Mouse (Mus musculus): ENCODE measurements at regions not wholly inside any gene's neighbourhood (a gene's known extent, or its start where the extent isn't known, plus 50 kb on each side); places are given as distances from the start of the nearest gene placed in this dataset.
A peak's percentile ranks its signal among the peaks of the same experiment; 100 is the strongest.

DNA sequence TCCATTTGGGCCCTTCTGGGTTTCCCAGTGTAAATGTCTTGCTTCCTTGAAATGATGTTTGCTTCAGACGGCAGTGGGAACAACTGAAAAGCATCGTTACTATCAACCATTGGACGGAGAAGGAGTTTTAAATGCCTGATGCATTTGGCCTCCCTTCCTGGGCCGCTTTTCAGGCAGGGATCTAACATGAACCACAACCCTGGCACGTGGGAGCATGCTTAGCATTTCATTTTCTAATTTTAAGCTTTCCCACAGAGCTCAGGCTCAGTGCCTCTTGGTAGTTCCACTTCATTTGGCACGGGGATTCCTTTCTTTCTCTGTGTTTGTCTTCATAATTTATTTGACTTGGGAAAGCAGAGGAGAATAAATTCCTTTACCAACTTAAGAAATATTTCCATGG, 406.6 kb upstream of the Nbea start:
- Histone ChIP-seq H3K4me1 (no peaks in the 10 kb centered on the region), H3K27me3 (ENCODE audit: insufficient read depth, poor library complexity, severe bottlenecking) (no peaks in the 10 kb centered on the region), H3K36me3 (no peaks in the 10 kb centered on the region), H3K4me3 (no peak overlapping the region), H3K9me3 (no peaks in the 10 kb centered on the region), H3K27ac (no peak overlapping the region)
- WGBS, result 81% methylated on average over 6 of the region's 6 CpGs
- no peak for DNase-seq (ENCODE audit: low spot score)

DNA sequence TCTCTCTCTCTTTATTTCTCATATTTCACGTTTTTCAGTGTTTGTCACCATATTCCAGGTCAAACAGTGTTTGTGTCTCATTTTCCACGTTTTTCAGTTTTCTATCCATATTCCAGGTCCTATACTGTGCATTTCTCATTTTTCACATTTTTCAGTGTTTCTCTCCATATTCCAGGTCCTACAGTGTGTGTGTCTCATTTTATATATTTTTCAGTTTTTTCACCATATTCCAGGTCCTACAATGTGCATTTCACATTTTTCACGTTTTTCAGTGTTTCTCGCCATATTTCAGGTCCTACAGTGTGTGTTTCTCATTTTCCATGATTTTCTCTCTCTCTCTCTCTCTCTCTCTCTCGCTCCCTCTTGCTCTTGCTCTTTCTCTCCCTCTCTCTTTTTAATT, 391.9 kb upstream of the Nbea start:
- Histone ChIP-seq H3K36me3 (no peaks in the 10 kb centered on the region), H3K27ac (no peak overlapping the region), H3K4me1 (no peaks in the 10 kb centered on the region), H3K4me3 (no peak overlapping the region), H3K9me3 (no peaks in the 10 kb centered on the region), H3K27me3 (ENCODE audit: insufficient read depth, poor library complexity, severe bottlenecking) (no peaks in the 10 kb centered on the region)
- WGBS, result 53% methylated on average over 5 of the region's 5 CpGs
- DNase-seq (ENCODE audit: low spot score), result peak; percentile 84

DNA sequence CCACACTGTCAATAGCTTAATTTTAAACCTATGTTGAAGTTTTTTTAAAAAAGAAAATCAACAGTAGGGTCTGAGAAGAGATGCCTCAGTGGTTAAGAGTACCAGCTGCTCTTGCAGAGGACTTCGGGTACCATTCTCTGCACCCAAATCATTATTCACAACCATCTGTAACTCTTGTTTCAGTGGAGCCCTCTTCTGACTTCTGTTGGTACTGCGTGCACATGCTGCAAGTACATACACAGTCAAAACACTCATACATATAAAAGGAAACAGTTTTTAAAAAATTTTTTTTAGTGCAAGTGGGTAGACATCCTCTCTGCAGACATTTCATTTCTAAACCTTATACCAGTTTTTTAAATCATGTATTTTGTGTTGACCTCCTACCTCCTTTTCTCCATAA, 352.7 kb upstream of the Nbea start:
- H3K27me3 ChIP-seq (ENCODE audit: insufficient read depth, poor library complexity, severe bottlenecking), result no peaks in the 10 kb centered on the region
- WGBS, result 85% methylated on average over 2 of the region's 2 CpGs
- DNase-seq (ENCODE audit: low spot score), result no peak
- H3K36me3 ChIP-seq, result no peaks in the 10 kb centered on the region
- H3K27ac ChIP-seq, result no peak overlapping the region
- no peak overlapping the region for H3K4me3 ChIP-seq
- H3K4me1 ChIP-seq, result no peaks in the 10 kb centered on the region
- no peaks in the 10 kb centered on the region for H3K9me3 ChIP-seq

DNA sequence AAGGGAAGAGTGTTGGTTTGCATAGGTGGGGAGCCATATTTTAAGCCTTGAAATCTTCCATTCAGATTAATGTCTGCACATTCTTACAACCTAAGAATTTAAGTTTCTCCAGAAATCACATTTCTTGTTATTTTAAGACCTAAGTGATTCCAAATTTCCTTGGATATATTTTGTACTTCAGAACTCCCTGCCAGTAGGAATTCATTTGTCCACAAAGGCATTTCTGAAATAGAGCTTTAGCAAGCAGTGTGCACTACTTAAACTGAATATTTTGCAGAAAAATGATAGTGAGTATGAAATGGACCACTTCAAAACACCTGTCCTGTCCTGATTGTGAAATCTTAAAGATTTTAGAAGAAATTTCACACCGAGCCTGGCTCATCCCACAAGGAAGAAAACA, 320.9 kb upstream of the Nbea start:
- no peak for DNase-seq (ENCODE audit: low spot score)
- WGBS, result 83% methylated on average over 1 of the region's 1 CpGs

DNA sequence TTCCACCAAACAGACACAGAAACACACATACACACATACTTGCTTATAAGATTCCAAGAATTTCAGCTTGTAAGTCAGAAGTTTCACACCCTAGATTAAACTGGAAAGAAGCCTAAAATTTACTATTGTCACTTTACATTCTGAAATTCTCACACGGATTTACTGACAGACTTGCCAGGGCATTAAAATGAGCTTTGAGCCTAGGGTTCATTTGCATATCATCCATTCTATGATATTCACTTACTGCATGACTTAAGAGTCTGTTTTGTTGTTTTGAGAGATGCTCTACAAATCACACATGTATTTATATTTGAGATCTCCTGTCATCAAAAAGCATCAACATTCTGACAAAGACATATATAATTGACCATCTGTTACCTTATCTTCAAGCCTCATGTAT, 315.8 kb upstream of the Nbea start:
- H3K4me1 ChIP-seq, result no peaks in the 10 kb centered on the region
- no peaks in the 10 kb centered on the region for H3K9me3 ChIP-seq
- H3K27me3 ChIP-seq (ENCODE audit: insufficient read depth, poor library complexity, severe bottlenecking), result no peaks in the 10 kb centered on the region
- WGBS, result 66% methylated on average over 1 of the region's 1 CpGs
- no peak overlapping the region for H3K4me3 ChIP-seq
- no peaks in the 10 kb centered on the region for H3K36me3 ChIP-seq
- DNase-seq (ENCODE audit: low spot score), result no peak
- no peak overlapping the region for H3K27ac ChIP-seq

More for the DNA sequence above, 320.9 kb upstream of the Nbea start:
- no peaks in the 10 kb centered on the region for H3K9me3 ChIP-seq
- no peaks in the 10 kb centered on the region for H3K36me3 ChIP-seq
- H3K27ac ChIP-seq, result no peak overlapping the region
- H3K4me3 ChIP-seq, result no peak overlapping the region
- no peaks in the 10 kb centered on the region for H3K27me3 ChIP-seq (ENCODE audit: insufficient read depth, poor library complexity, severe bottlenecking)
- no peaks in the 10 kb centered on the region for H3K4me1 ChIP-seq

DNA sequence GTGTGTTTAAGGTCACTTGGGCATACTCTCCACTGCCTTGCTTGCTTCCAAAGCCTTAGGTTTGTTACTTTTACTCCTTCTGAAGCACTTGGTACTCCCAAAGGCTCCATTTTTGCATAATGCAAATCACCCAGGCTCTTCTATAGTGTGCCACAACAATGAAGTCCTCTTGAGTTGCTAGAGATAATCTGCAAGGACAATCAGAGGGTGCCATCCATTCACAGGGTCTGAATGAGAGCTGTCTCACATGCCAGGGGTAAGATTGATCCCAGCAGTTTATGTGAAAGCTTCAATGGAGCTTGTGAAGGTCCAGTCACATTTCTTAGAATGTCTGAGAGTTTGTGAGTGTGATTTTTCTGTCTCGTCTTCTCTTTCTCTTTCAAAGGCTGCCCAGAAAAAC, 310.4 kb upstream of the Nbea start:
- H3K9me3 ChIP-seq, result no peaks in the 10 kb centered on the region
- no peaks in the 10 kb centered on the region for H3K36me3 ChIP-seq
- no peaks in the 10 kb centered on the region for H3K27me3 ChIP-seq (ENCODE audit: insufficient read depth, poor library complexity, severe bottlenecking)
- H3K4me1 ChIP-seq, result peaks cover 4% of the 10 kb centered on the region; the same call in 1 of the 2 replicates
- 57% methylated on average over 1 of the region's 1 CpGs for WGBS
- H3K4me3 ChIP-seq, result no peak overlapping the region
- no peak overlapping the region for H3K27ac ChIP-seq
- DNase-seq (ENCODE audit: low spot score), result no peak

DNA sequence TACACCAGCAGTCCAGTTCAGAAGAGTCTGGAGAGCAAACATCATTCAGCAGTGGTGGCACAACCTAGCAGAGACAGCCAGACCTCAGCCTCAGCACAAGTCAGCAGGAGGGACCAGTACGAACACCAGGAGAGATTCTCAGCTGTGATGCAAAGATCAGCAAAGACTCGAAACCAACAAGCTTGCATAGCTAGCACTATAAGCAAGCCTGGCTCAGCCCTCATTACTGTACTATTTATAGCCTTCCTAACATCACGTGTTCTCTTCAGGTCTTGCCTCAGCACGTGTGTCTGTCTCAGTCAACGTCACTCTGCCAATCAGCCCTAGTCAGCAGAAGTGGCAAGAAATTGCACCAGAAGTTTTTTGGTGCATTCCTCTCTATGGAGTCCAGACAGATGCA, 305.7 kb upstream of the Nbea start:
- 41% methylated on average over 5 of the region's 5 CpGs for WGBS
- peak; percentile 74 for DNase-seq (ENCODE audit: low spot score)

DNA sequence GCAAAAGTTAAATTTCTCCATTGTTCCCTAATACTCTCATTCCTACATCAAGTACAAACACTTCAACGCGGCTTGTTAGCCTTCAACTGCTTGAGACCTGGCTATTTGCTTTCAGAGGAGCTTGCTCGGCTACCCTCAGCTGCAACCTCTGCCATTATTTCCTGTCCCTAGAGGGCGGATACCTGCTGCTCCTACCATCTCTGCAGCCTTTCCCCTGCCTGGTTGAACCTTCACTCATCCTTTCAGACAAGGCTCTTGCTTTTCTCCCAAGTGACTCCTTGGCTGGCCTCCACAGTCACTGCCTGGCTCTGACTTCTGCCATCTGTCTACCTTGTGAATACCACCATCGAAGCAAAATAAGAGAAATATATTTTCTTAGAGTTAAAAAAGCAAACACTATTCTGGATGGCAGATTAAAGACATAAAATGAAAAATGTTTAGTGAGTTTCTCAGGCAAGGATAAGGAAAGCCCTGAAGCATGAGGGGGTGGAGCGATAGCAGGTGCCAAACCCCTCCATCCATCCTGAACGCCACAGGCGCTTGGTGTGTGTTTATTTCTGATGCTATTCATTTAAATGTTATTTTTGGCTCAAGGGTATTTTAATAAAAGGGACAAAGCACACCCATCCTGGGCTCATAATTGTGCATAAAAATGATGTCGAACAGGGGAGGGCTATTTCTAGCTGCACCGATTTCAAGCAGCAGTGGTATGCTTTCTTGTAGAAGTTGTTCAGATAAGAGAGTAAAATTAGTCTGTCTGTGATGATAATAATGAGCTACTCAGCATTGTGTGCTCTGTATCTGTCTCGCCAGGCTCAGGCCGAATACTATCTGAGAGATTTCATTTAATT, 302.3 kb upstream of the Nbea start:
- H3K27ac ChIP-seq, result peak overlapping the region; percentile 56; the same call in 1 of the 2 replicates
- H3K4me1 ChIP-seq, result peaks cover 8% of the 10 kb centered on the region; the same call in 1 of the 2 replicates
- no peaks in the 10 kb centered on the region for H3K27me3 ChIP-seq (ENCODE audit: insufficient read depth, poor library complexity, severe bottlenecking)
- no peak for DNase-seq (ENCODE audit: low spot score)
- no peaks in the 10 kb centered on the region for H3K9me3 ChIP-seq
- H3K4me3 ChIP-seq, result no peak overlapping the region
- H3K36me3 ChIP-seq, result no peaks in the 10 kb centered on the region
- WGBS, result 63% methylated on average over 12 of the region's 12 CpGs

More for the DNA sequence above, 305.7 kb upstream of the Nbea start:
- peaks cover 8% of the 10 kb centered on the region; the same call in 1 of the 2 replicates for H3K4me1 ChIP-seq
- no peaks in the 10 kb centered on the region for H3K9me3 ChIP-seq
- H3K36me3 ChIP-seq, result no peaks in the 10 kb centered on the region
- H3K27me3 ChIP-seq (ENCODE audit: insufficient read depth, poor library complexity, severe bottlenecking), result no peaks in the 10 kb centered on the region
- peak overlapping the region; percentile 42; the same call in 1 of the 2 replicates for H3K27ac ChIP-seq
- H3K4me3 ChIP-seq, result no peak overlapping the region

DNA sequence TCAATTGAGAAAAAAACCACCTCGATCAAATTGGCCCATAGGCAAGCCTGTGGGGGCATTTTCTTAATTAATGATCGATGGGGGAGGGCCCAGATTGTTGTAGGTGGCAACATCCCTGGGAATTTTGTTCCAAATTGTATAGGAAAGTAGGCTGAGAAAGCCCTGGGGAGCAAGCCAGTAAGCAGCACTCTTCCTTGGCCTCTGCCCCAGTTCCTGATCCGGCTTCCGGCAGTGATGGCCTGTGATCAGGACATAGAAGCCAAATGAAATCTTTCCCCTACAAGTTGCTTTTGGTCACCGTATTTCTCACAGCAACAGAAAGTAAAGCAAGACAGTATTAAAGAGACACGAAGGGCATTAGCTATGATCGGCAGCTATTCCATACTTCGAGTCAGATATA, 300.6 kb upstream of the Nbea start:
- no peak overlapping the region for H3K27ac ChIP-seq
- WGBS, result 94% methylated on average over 8 of the region's 8 CpGs
- H3K36me3 ChIP-seq, result no peaks in the 10 kb centered on the region
- no peaks in the 10 kb centered on the region for H3K27me3 ChIP-seq (ENCODE audit: insufficient read depth, poor library complexity, severe bottlenecking)
- no peaks in the 10 kb centered on the region for H3K9me3 ChIP-seq
- no peak overlapping the region for H3K4me3 ChIP-seq
- DNase-seq (ENCODE audit: low spot score), result no peak
- H3K4me1 ChIP-seq, result peaks cover 6% of the 10 kb centered on the region; the same call in 1 of the 2 replicates

DNA sequence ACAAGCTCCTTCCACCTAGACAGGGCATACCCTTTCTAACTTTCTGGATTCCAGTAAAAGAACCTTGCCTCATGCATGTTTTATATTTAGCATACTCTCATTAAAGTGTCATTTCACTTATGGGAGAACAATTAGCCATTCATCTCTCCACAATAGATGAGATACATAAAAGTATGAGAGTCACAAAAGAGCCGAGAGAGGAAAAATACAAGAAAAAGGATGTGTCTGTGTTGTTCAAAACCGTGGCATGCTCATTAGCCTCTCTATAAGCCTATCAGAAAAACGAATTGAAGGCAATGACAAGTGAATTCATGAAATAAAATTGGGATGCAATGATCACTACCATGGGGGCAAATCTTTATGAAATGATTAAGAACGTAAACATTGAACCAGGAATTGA, 299.9 kb upstream of the Nbea start:
- Histone ChIP-seq H3K27ac (no peak overlapping the region), H3K4me1 (peaks cover 4% of the 10 kb centered on the region; the same call in 1 of the 2 replicates), H3K36me3 (no peaks in the 10 kb centered on the region), H3K4me3 (no peak overlapping the region), H3K9me3 (no peaks in the 10 kb centered on the region), H3K27me3 (ENCODE audit: insufficient read depth, poor library complexity, severe bottlenecking) (no peaks in the 10 kb centered on the region)
- WGBS, result 80% methylated on average over 4 of the region's 4 CpGs
- DNase-seq (ENCODE audit: low spot score), result no peak

DNA sequence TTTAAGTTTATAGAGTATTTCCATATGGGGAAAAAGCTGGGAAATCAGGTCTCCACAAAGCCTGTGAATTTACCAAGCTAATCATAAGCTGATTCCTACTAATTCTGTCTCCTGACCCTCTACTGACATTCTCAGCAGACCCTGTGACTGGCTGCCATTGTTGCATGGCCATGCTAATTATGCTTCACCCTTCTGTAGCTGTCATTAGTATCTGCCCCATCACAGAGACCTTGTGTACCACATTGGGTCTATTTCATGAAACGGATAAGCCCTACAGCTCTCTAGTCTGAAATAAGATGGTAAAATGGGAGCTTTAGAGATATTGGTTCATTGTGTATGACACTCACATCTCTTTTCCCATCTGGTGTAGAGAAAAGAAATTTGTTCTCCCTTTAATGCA, 296.0 kb upstream of the Nbea start:
- no peaks in the 10 kb centered on the region for H3K9me3 ChIP-seq
- H3K36me3 ChIP-seq, result no peaks in the 10 kb centered on the region
- no peaks in the 10 kb centered on the region for H3K27me3 ChIP-seq (ENCODE audit: insufficient read depth, poor library complexity, severe bottlenecking)
- DNase-seq (ENCODE audit: low spot score), result no peak
- no peak overlapping the region for H3K27ac ChIP-seq
- 79% methylated on average over 1 of the region's 1 CpGs for WGBS
- H3K4me1 ChIP-seq, result no peaks in the 10 kb centered on the region
- H3K4me3 ChIP-seq, result no peak overlapping the region

DNA sequence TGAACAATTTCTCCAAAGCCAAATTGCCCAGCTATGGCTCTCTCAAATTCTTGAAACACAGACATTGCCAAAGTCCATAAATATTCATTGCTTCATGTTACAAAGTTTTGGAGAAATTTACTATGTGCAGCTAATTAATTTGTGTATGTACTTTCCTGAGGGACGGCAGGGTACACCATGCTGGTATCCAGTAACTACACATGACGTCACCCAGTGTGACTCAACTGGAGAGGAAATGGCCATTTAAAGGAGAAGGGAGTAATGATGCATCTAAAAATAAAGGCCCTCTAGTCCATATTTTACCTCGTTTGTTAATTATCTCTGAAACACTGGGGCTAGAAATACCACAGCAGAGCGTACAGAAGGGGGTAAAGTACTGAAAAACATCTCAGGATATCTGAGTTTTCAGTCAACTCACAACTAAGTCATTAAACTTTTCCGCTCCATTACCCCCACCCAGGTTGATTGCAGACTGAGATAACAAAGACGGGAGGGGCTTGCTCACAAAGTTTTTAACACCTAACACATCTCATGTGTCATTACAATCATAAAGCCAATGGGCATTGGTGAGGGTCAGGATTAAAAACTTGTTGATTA, 295.1 kb upstream of the Nbea start:
- DNase-seq (ENCODE audit: low spot score), result no peak
- Histone ChIP-seq H3K9me3 (no peaks in the 10 kb centered on the region), H3K4me3 (no peak overlapping the region), H3K36me3 (no peaks in the 10 kb centered on the region), H3K4me1 (no peaks in the 10 kb centered on the region), H3K27ac (no peak overlapping the region), H3K27me3 (ENCODE audit: insufficient read depth, poor library complexity, severe bottlenecking) (no peaks in the 10 kb centered on the region)
- WGBS, result 69% methylated on average over 6 of the region's 6 CpGs
